Mouse (Mus musculus): ENCODE results near the gene Vamp1.
A peak's percentile ranks its signal among the peaks of the same experiment; 100 is the strongest.
"Not testable (repeated sequence)": the region's sequence is repeated elsewhere in the genome, so short reads cannot be mapped to it uniquely, and the experiment has no call there.

The Vamp1 gene

GRCm38 (mm10) chr6:125252711-125253110, 37.4 kb downstream of the Vamp1 start:
- DNase-seq = no peak

GRCm38 (mm10) chr6:125253863-125254715, 38.7 kb downstream of the Vamp1 start:
- no peak for DNase-seq

GRCm38 (mm10) chr6:125255516-125256044, 40.2 kb downstream of the Vamp1 start:
- DNase-seq = no peak

GRCm38 (mm10) chr6:125256222-125256966, 41.0 kb downstream of the Vamp1 start:
- DNase-seq = peak; percentile 12

GRCm38 (mm10) chr6:125260006-125260555, 44.7 kb downstream of the Vamp1 start:
- no peak for DNase-seq

GRCm38 (mm10) chr6:125264219-125264618, 48.9 kb downstream of the Vamp1 start:
- no peak for DNase-seq

GRCm38 (mm10) chr6:125265239-125265638, 49.9 kb downstream of the Vamp1 start:
- peak; percentile 26 for DNase-seq

- DNase-seq = no peak
These were observed 50.7 kb downstream of the Vamp1 start for GRCm38 (mm10) chr6:125266091-125266490.

GRCm38 (mm10) chr6:125266600-125266999, 51.2 kb downstream of the Vamp1 start:
- DNase-seq = not testable (repeated sequence)

- DNase-seq = no peak
These were observed 52.1 kb downstream of the Vamp1 start for GRCm38 (mm10) chr6:125267469-125267868.

- DNase-seq = no peak
These were observed 53.4 kb downstream of the Vamp1 start for GRCm38 (mm10) chr6:125268799-125269198.

- DNase-seq = peak; percentile 83
These were observed 56.3 kb downstream of the Vamp1 start for GRCm38 (mm10) chr6:125271455-125272227.

GRCm38 (mm10) chr6:125272228-125272785, 57.0 kb downstream of the Vamp1 start:
- DNase-seq = no peak

GRCm38 (mm10) chr6:125274841-125275563, 59.7 kb downstream of the Vamp1 start:
- DNase-seq = no peak

GRCm38 (mm10) chr6:125279729-125280128, 64.4 kb downstream of the Vamp1 start:
- DNase-seq = no peak

- not testable (repeated sequence) for DNase-seq
These were observed 67.4 kb downstream of the Vamp1 start for GRCm38 (mm10) chr6:125282721-125283120.

- DNase-seq = no peak
These were observed 68.9 kb downstream of the Vamp1 start for GRCm38 (mm10) chr6:125284250-125284649.

- no peak for DNase-seq
These were observed 69.4 kb downstream of the Vamp1 start for GRCm38 (mm10) chr6:125284751-125285150.

GRCm38 (mm10) chr6:125285890-125286289, 70.5 kb downstream of the Vamp1 start, which contains the start of gene Tuba3a:
TSS of gene Tuba3a (minus strand) at chr6:125286042.
- no peak for DNase-seq

GRCm38 (mm10) chr6:125286944-125287343, 71.6 kb downstream of the Vamp1 start:
- DNase-seq = no peak

- DNase-seq = no peak
These were observed 73.4 kb downstream of the Vamp1 start for GRCm38 (mm10) chr6:125288730-125289129.
